Mouse (Mus musculus): Measurements from ENCODE around the gene Surf6. TPM values are rescaled to one million over a fixed set of nuclear protein-coding genes. Genes with fewer than 3 reads are reported as not detected.
"Not testable (repeated sequence)": the region's sequence is repeated elsewhere in the genome, so short reads cannot be mapped to it uniquely, and the experiment has no call there.

Gene Surf6
- polyA plus RNA-seq, 1 experiment from 2014 or later = 26.2 TPM

DNA sequence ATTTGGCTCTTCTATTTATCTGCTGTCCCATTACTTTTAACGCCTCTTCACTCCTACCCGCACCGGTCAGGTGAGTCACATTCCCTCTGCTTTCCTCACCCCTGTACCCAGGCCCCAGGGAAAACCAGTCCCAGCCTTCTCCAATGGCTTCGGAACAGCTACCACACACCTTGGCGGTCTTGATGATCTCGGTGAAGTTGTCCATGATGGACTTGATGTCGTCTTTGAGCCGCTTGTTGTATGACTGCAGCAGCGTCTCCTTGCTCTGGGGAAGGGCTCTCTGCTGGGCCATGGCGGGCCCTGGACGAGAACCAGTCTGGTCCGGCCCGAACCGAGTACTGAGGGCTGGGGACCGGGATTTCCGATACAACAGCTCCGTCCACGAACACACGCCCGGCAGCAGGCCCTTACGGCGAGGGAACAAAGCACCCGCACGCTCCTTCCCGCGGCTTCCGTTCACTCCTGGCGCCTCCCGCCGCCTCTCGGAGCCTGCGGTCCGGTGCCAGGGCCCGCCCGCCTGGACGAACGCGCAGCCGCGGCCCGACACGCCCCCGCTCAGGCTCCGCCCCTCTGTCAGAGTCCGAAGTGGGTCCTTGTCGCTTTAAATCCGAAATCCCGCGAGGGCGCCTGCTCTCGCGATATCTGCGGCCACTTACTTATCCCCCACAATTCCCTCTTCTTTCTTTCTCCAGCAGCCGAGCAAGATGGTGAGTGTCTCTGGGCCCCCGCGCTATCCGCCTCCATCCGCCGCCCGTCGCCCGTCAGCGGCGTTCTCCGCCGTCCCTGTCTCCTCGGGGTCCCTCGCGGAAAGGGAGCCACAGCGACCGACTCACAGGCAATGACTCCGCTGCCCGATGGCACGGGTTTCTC is 7.7 kb upstream of the Surf6 start, which contains the start of the genes Med22 and Rpl7a:
Med22 (minus strand) TSS at position 554 of the 870 bp plus-strand sequence.
Rpl7a (plus strand) TSS at position 641 of the 870 bp plus-strand sequence.
- peak within 1 kb of the TSS; percentile 80 for H3K4me2 ChIP-seq
- H3K36me3 ChIP-seq = peaks cover 64% of the 10 kb centered on the region
- peak within 1 kb of the TSS; percentile 90 for H3K27ac ChIP-seq
- no peaks in the 10 kb centered on the region for H3K9me3 ChIP-seq
- peaks cover 45% of the 10 kb centered on the region for H3K4me1 ChIP-seq
- under 1% methylated on average over 72 of the region's 74 CpGs for WGBS
- peak; percentile 93 for ATAC-seq (ENCODE audit: borderline replicate concordance, extremely low read depth, low FRiP score, low TSS enrichment)
- H3K27me3 ChIP-seq = no peaks in the 10 kb centered on the region
- peak within 1 kb of the TSS; percentile 69 for H3K4me3 ChIP-seq
- peak within 1 kb of the TSS; percentile 97 for H3K9ac ChIP-seq

DNA sequence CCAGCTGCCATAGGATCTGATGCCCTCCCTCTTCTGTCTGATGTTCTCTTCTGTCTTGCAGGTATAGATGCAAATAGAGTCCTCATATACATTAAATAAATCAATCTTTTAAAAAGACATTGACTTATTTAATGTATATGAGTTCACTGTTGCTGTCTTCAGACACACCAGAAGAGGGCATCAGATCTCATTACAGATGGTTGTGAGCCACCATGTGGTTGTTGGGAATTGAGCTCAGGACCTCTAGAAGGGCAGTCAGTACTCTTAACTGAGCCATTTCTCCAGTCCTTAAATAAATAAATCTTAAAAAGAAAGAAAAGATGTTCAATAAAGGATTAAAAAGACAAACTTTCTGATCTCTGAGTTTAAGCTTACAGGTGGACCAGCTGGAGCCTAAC is 6.7 kb upstream of the Surf6 start:
- ATAC-seq (ENCODE audit: borderline replicate concordance, extremely low read depth, low FRiP score, low TSS enrichment) = no peak
- Histone ChIP-seq H3K27ac (peak overlapping the region; percentile 83), H3K36me3 (peaks cover 62% of the 10 kb centered on the region)

DNA sequence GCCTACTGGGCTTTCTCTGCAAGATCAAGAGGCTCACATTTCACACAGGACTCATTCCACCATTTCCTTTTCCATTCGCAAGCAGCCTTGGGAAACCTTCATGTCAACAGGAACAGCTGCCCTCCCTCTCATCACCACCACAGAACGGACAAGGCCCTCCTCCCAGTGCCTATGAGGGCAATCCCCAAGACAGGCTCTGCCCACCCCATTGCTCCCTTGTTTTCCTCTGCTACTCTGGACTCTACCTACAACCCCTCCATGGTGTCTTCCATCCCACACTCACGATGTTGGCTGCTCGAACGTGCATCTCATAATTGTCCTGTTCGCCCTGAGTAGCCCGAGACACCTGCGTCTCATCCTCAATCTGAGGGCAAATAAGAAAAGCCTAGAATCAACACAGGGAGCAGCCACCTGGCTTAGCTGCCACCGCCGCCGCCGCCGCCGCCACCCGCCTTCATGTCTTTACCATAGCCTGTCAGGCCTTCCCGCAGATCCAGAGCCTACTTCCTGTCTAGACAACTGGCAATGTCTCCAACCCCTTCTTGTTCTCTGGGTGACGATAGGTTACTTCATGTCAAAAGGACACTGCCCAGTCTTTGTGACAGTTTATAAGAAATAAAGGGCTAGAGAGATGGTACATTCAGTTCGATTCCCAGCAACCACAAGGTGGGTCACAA is 6.2 kb upstream of the Surf6 start:
- WGBS = 75% methylated on average over 18 of the region's 18 CpGs
- H3K36me3 ChIP-seq = peaks cover 57% of the 10 kb centered on the region
- H3K4me1 ChIP-seq = peaks cover 39% of the 10 kb centered on the region

More for the DNA sequence above, 6.7 kb upstream of the Surf6 start:
- Histone ChIP-seq H3K9me3 (no peaks in the 10 kb centered on the region), H3K27me3 (no peaks in the 10 kb centered on the region), H3K4me1 (peaks cover 36% of the 10 kb centered on the region), H3K4me3 (peak overlapping the region; percentile 69), H3K9ac (peak overlapping the region; percentile 78), H3K4me2 (peak overlapping the region; percentile 80)

DNA sequence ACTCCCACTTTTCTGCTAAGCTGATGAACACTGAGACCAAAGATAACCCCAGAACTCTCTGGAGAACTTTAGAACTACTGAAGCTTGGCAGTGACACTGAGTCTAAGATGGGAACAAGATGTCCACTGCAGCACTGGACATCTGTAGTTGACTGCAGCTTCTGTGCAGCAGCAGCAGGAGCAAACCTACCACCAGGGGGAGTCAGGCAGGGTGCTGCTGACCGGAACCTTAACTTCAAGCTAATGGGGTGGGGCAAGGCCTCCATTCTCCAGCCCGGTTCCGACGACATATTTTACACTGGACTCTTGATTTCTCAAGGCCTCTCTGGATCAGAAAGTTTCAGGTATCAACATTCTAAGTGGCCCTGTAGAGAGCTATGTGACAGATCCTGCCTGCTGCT is 4.4 kb upstream of the Surf6 start:
- H3K4me2 ChIP-seq = no peak overlapping the region
- H3K27me3 ChIP-seq = no peaks in the 10 kb centered on the region
- no peak overlapping the region for H3K27ac ChIP-seq
- peaks cover 35% of the 10 kb centered on the region for H3K4me1 ChIP-seq
- ATAC-seq (ENCODE audit: borderline replicate concordance, extremely low read depth, low FRiP score, low TSS enrichment) = no peak
- no peak overlapping the region for H3K9ac ChIP-seq
- no peak overlapping the region for H3K4me3 ChIP-seq
- H3K36me3 ChIP-seq = peaks cover 39% of the 10 kb centered on the region
- no peaks in the 10 kb centered on the region for H3K9me3 ChIP-seq
- 48% methylated on average over 4 of the region's 4 CpGs for WGBS

More for the DNA sequence above, 6.2 kb upstream of the Surf6 start:
- Histone ChIP-seq H3K27ac (no peak overlapping the region; the same call in 1 of the 2 replicates), H3K4me3 (peak overlapping the region; percentile 69), H3K9ac (peak overlapping the region; percentile 78), H3K4me2 (peak overlapping the region; percentile 80), H3K27me3 (no peaks in the 10 kb centered on the region), H3K9me3 (no peaks in the 10 kb centered on the region)
- no peak for ATAC-seq (ENCODE audit: borderline replicate concordance, extremely low read depth, low FRiP score, low TSS enrichment)

DNA sequence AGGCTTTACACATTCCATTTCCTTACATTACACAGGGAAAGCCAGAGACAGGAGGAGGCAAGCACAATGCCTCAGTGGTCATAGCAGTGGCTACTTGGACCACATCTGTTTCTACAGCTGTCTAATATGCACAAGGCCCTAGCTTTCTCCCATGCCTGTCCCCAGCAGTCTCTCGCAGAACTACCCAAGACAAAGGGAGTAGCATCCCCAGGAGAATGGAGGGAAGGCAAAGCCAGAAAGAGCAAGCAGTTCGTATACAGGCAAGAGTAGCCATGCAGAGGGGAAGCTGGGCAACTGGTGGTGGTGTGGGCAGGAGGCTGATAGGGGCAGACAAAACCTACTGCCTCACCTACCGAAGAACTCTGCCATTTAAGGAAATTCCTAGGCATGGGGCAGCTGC is 3.8 kb upstream of the Surf6 start:
- ATAC-seq (ENCODE audit: borderline replicate concordance, extremely low read depth, low FRiP score, low TSS enrichment) = no peak

DNA sequence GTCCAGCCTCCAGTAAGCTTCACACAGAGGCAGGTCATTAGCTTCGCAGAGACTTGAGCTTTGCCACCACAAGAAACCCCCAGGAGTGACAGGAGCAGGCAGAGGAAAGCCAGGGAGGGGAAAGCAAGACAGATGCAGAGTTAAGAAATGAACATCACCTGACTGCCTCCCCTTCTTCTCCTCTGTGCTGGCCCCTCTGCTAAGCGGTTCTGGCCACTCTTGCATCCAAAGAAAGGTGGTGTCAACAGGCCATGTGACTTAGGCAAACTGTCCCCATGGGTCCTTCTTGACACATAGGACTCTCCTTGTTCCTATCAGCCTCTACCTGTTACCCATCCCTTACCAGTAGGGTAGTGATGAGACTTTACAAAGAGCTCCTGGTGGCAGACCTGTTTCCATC is 3.3 kb upstream of the Surf6 start:
- Histone ChIP-seq H3K27me3 (no peaks in the 10 kb centered on the region), H3K27ac (no peak overlapping the region), H3K4me2 (no peak overlapping the region), H3K4me1 (peaks cover 43% of the 10 kb centered on the region), H3K4me3 (no peak overlapping the region), H3K9ac (no peak overlapping the region), H3K36me3 (peaks cover 34% of the 10 kb centered on the region), H3K9me3 (no peaks in the 10 kb centered on the region)
- no peak for ATAC-seq (ENCODE audit: borderline replicate concordance, extremely low read depth, low FRiP score, low TSS enrichment)
- WGBS = 87% methylated on average over 2 of the region's 2 CpGs

More for the DNA sequence above, 3.8 kb upstream of the Surf6 start:
- H3K9me3 ChIP-seq = no peaks in the 10 kb centered on the region
- no peaks in the 10 kb centered on the region for H3K27me3 ChIP-seq
- no peak overlapping the region for H3K4me2 ChIP-seq
- no peak overlapping the region for H3K9ac ChIP-seq
- 89% methylated on average over 3 of the region's 3 CpGs for WGBS
- H3K4me3 ChIP-seq = no peak overlapping the region
- H3K36me3 ChIP-seq = peaks cover 34% of the 10 kb centered on the region
- H3K27ac ChIP-seq = no peak overlapping the region
- H3K4me1 ChIP-seq = peaks cover 38% of the 10 kb centered on the region

DNA sequence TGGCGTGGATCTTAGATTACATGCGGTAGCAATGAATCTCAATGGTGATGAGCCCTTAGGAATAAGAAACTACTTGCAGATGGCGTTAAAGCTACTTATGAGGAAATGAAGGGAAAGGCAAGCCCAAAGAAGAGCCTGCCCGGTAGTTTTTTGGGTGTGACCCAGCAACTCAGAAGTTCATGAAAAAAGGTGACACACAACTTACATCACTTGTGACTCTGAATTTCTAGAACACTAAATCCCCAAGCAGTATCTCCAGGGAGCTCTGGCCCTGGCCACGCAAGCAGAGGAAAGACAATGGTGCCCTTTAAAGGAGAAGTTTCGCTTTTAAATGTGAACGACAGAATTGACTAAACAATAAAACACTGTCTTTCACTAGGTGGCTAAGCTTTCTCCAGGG is 632 bp upstream of the Surf6 start:
- Histone ChIP-seq H3K4me3 (peak overlapping the region; percentile 90), H3K36me3 (peaks cover 49% of the 10 kb centered on the region), H3K4me2 (peak overlapping the region; percentile 70), H3K9ac (peak overlapping the region; percentile 80), H3K9me3 (no peaks in the 10 kb centered on the region), H3K27me3 (no peaks in the 10 kb centered on the region), H3K27ac (peak overlapping the region; percentile 84), H3K4me1 (peaks cover 29% of the 10 kb centered on the region)
- ATAC-seq (ENCODE audit: borderline replicate concordance, extremely low read depth, low FRiP score, low TSS enrichment) = no peak
- WGBS = 6% methylated on average over 7 of the region's 7 CpGs

DNA sequence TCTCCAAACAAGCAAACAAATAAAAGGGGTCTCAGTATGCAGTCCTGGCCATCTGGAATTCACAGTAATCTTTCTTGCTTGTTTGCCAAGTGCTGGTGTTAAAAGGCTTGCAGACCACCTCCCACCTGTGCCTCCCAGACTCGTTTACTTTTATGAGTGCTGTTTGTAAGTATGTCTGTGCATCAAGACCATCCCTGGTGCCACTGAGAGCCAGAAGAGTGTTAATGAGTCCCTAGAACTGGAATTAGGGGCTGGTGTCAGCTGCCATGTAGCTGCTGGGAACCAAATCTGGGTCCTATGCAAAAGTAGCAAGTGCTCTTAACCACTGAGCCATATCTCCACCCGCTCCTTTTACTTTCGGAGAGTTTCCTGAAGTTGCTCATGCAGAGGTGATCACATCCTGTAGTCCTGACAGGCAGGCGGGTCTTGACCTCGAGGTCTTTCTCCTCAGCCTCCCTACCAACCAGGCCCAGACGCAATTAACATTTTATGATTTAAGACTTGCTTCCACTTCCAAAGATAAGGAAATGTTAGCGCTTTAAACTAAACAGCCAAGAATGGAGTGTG is 762 bp downstream of the Surf6 start:
- Histone ChIP-seq H3K27me3 (no peaks in the 10 kb centered on the region), H3K4me3 (peak overlapping the region; percentile 90), H3K4me2 (peak overlapping the region; percentile 70), H3K27ac (peak overlapping the region; percentile 84; the same call in 1 of the 2 replicates), H3K9ac (peak overlapping the region; percentile 80), H3K4me1 (peaks cover 20% of the 10 kb centered on the region), H3K36me3 (peaks cover 49% of the 10 kb centered on the region), H3K9me3 (no peaks in the 10 kb centered on the region)
- 4% methylated on average over 7 of the region's 7 CpGs for WGBS
- no peak for ATAC-seq (ENCODE audit: borderline replicate concordance, extremely low read depth, low FRiP score, low TSS enrichment)

DNA sequence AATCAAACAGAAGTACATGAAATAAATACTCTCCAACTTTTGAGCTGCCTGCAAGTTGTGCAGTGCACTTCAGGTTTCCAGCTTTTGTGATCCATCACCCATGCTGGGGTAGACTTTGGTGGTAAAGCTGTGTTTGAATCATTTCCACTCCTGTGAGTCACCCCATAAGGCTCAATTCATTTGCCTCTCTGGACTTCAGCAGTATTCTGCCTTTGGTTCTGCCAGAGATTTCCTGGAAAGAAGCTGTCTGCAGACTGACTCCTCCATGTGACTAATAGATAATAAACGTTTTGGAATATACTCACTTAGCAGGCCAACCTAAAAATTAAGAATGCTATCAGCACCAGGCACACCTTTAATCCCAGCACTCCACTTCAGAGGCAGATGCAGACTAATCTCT is 1.9 kb downstream of the Surf6 start:
- 61% methylated on average over 1 of the region's 1 CpGs for WGBS
- no peak for ATAC-seq (ENCODE audit: borderline replicate concordance, extremely low read depth, low FRiP score, low TSS enrichment)
- peaks cover 49% of the 10 kb centered on the region for H3K36me3 ChIP-seq
- no peak overlapping the region for H3K9ac ChIP-seq
- no peak overlapping the region for H3K27ac ChIP-seq
- no peaks in the 10 kb centered on the region for H3K27me3 ChIP-seq
- no peak overlapping the region for H3K4me2 ChIP-seq
- no peak overlapping the region for H3K4me3 ChIP-seq
- H3K4me1 ChIP-seq = peaks cover 20% of the 10 kb centered on the region
- H3K9me3 ChIP-seq = no peaks in the 10 kb centered on the region

DNA sequence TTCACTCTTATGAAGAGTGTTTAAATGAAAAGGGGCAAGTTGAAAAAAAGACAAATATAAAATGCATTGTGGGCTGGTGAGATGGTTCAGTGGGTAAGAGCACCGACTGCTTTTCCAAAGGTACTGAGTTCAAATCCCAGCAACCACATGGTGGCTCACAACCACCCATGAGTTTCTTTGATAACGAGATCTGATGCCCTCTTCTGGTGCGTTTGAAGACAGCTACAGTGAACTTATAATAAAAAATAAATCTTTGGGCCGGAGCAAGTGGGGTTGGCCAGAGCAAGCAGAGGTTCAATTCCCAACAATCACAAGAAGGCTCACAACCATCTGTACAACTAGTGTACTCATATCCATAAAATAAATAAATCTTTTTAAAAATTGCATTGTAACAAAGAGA is 6.8 kb downstream of the Surf6 start:
- Histone ChIP-seq H3K27me3 (no peaks in the 10 kb centered on the region), H3K4me3 (no peak overlapping the region), H3K9me3 (no peaks in the 10 kb centered on the region), H3K27ac (no peak overlapping the region), H3K4me2 (no peak overlapping the region), H3K4me1 (no peaks in the 10 kb centered on the region), H3K36me3 (peaks cover 82% of the 10 kb centered on the region), H3K9ac (no peak overlapping the region)
- no peak for ATAC-seq (ENCODE audit: borderline replicate concordance, extremely low read depth, low FRiP score, low TSS enrichment)
- 82% methylated on average over 4 of the region's 4 CpGs for WGBS

DNA sequence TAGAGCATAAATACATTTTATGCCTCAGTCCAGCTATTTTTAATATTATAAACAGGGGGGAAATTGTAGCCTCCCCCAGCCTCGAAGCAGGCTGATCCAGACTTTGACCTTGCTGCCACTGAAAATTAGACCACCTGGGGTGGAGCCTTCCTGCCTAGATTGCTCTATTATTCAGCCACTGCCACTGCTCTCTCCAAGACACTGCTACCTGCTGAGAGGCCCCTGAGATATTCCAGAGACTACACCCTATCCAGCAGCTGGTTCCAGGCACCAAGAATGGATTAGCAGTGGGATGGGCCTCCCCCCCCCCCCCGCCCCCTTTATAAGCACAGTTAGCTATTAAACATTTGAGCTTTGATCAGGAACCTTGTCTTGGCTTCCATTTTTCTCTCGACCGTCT is 16.5 kb downstream of the Surf6 start:
- not testable (repeated sequence) for H3K27me3 ChIP-seq; ATAC-seq (ENCODE audit: borderline replicate concordance, extremely low read depth, low FRiP score, low TSS enrichment); H3K4me2 ChIP-seq; H3K9me3 ChIP-seq; H3K9ac ChIP-seq; H3K4me3 ChIP-seq; H3K27ac ChIP-seq; H3K4me1 ChIP-seq
- WGBS = 60% methylated on average over 4 of the region's 4 CpGs
- peaks cover 24% of the 10 kb centered on the region for H3K36me3 ChIP-seq

DNA sequence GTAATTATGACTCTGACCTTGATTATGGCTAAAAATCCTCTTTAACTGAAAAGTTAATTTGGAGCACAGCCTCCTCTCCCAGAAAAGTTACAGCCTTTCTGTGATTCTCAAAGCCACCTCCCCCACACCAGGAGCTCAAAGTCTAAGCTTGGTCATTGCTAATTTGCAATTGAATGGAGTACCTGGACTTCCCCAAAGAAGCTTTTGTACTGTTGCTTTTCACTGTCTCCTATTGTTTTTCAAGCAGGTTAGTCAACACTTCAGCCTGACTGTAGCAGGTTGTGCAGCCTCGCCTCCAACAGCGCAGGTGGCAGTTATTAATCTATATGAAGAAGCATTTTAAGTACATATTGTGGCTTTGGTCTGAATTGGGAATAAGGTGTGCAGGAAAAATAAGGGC is 17.1 kb downstream of the Surf6 start:
- not testable (repeated sequence) for H3K9me3 ChIP-seq; H3K27ac ChIP-seq; H3K9ac ChIP-seq; ATAC-seq (ENCODE audit: borderline replicate concordance, extremely low read depth, low FRiP score, low TSS enrichment); H3K4me1 ChIP-seq; H3K4me2 ChIP-seq; H3K4me3 ChIP-seq; H3K27me3 ChIP-seq
- H3K36me3 ChIP-seq = peaks cover 18% of the 10 kb centered on the region
- WGBS = 86% methylated on average over 2 of the region's 2 CpGs
